Mouse (Mus musculus): ENCODE results near the gene Ap5z1. TPM values are rescaled to one million over a fixed set of nuclear protein-coding genes. Genes with fewer than 3 reads are reported as not detected.
A peak's percentile ranks its signal among the peaks of the same experiment; 100 is the strongest.

The Ap5z1 gene
- polyA plus RNA-seq, 1 experiment from 2014 or later, result 13.9 TPM

GRCm38 (mm10) chr5:142431811-142432434 is 31.8 kb upstream of the Ap5z1 start:
- DNase-seq (no peak), ATAC-seq (ENCODE audit: low FRiP score, low TSS enrichment) (no peak)
- H3K36me3 ChIP-seq (ENCODE audit: control insufficient read depth, insufficient read depth, low read length), result peaks cover 18% of the 10 kb centered on the region
- H3K4me3 ChIP-seq (replicated peaks; ENCODE audit: low read depth, low read length), result no peak overlapping the region
- WGBS, result 84% methylated on average over 9 of the region's 9 CpGs
- H3K27me3 ChIP-seq (ENCODE audit: control insufficient read depth, insufficient read depth, low read length), result no peaks in the 10 kb centered on the region
- no peak overlapping the region for H3K4me2 ChIP-seq (ENCODE audit: low read length)
- H3K4me1 ChIP-seq (ENCODE audit: control insufficient read depth, insufficient read depth, low read length), result no peaks in the 10 kb centered on the region
- no peak overlapping the region for H3K9ac ChIP-seq (replicated peaks; ENCODE audit: low read length)
- no peak overlapping the region for H3K27ac ChIP-seq (replicated peaks; ENCODE audit: low read depth, low read length)
- no peaks in the 10 kb centered on the region for H3K9me3 ChIP-seq (ENCODE audit: control insufficient read depth, low read length)

GRCm38 (mm10) chr5:142432695-142433094 is 31.0 kb upstream of the Ap5z1 start:
- Histone ChIP-seq H3K36me3 (ENCODE audit: control insufficient read depth, insufficient read depth, low read length) (peaks cover 21% of the 10 kb centered on the region), H3K27ac (replicated peaks; ENCODE audit: low read depth, low read length) (no peak overlapping the region), H3K9me3 (ENCODE audit: control insufficient read depth, low read length) (no peaks in the 10 kb centered on the region), H3K4me2 (ENCODE audit: low read length) (no peak overlapping the region), H3K4me1 (ENCODE audit: control insufficient read depth, insufficient read depth, low read length) (no peaks in the 10 kb centered on the region), H3K27me3 (ENCODE audit: control insufficient read depth, insufficient read depth, low read length) (no peaks in the 10 kb centered on the region), H3K4me3 (replicated peaks; ENCODE audit: low read depth, low read length) (no peak overlapping the region), H3K9ac (replicated peaks; ENCODE audit: low read length) (no peak overlapping the region)
- 89% methylated on average over 4 of the region's 4 CpGs for WGBS
- no peak for DNase-seq
- no peak for ATAC-seq (ENCODE audit: low FRiP score, low TSS enrichment)

GRCm38 (mm10) chr5:142434052-142434451 is 29.7 kb upstream of the Ap5z1 start:
- no peaks in the 10 kb centered on the region for H3K4me1 ChIP-seq (ENCODE audit: control insufficient read depth, insufficient read depth, low read length)
- no peak overlapping the region for H3K9ac ChIP-seq (replicated peaks; ENCODE audit: low read length)
- no peak overlapping the region for H3K27ac ChIP-seq (replicated peaks; ENCODE audit: low read depth, low read length)
- H3K36me3 ChIP-seq (ENCODE audit: control insufficient read depth, insufficient read depth, low read length), result peaks cover 21% of the 10 kb centered on the region
- ATAC-seq (ENCODE audit: low FRiP score, low TSS enrichment), result no peak
- WGBS, result 79% methylated on average over 5 of the region's 5 CpGs
- no peak overlapping the region for H3K4me2 ChIP-seq (ENCODE audit: low read length)
- H3K4me3 ChIP-seq (replicated peaks; ENCODE audit: low read depth, low read length), result no peak overlapping the region
- H3K9me3 ChIP-seq (ENCODE audit: control insufficient read depth, low read length), result no peaks in the 10 kb centered on the region
- no peak for DNase-seq
- H3K27me3 ChIP-seq (ENCODE audit: control insufficient read depth, insufficient read depth, low read length), result no peaks in the 10 kb centered on the region

- Histone ChIP-seq H3K27ac (replicated peaks; ENCODE audit: low read depth, low read length) (no peak overlapping the region), H3K4me1 (ENCODE audit: control insufficient read depth, insufficient read depth, low read length) (peaks cover 14% of the 10 kb centered on the region), H3K9ac (replicated peaks; ENCODE audit: low read length) (no peak overlapping the region), H3K9me3 (ENCODE audit: control insufficient read depth, low read length) (no peaks in the 10 kb centered on the region), H3K4me2 (ENCODE audit: low read length) (no peak overlapping the region), H3K36me3 (ENCODE audit: control insufficient read depth, insufficient read depth, low read length) (peaks cover 21% of the 10 kb centered on the region), H3K27me3 (ENCODE audit: control insufficient read depth, insufficient read depth, low read length) (no peaks in the 10 kb centered on the region), H3K4me3 (replicated peaks; ENCODE audit: low read depth, low read length) (no peak overlapping the region)
- DNase-seq (no peak), ATAC-seq (ENCODE audit: low FRiP score, low TSS enrichment) (no peak)
- 98% methylated on average over 15 of the region's 15 CpGs for WGBS
Measured at GRCm38 (mm10) chr5:142435736-142436135, 28.0 kb upstream of the Ap5z1 start.

GRCm38 (mm10) chr5:142438380-142438938 is 25.3 kb upstream of the Ap5z1 start:
- Histone ChIP-seq H3K4me3 (replicated peaks; ENCODE audit: low read depth, low read length) (no peak overlapping the region), H3K9ac (replicated peaks; ENCODE audit: low read length) (no peak overlapping the region), H3K4me1 (ENCODE audit: control insufficient read depth, insufficient read depth, low read length) (peaks cover 24% of the 10 kb centered on the region), H3K9me3 (ENCODE audit: control insufficient read depth, low read length) (no peaks in the 10 kb centered on the region), H3K36me3 (ENCODE audit: control insufficient read depth, insufficient read depth, low read length) (peaks cover 21% of the 10 kb centered on the region), H3K4me2 (ENCODE audit: low read length) (no peak overlapping the region), H3K27me3 (ENCODE audit: control insufficient read depth, insufficient read depth, low read length) (no peaks in the 10 kb centered on the region), H3K27ac (replicated peaks; ENCODE audit: low read depth, low read length) (no peak overlapping the region)
- 86% methylated on average over 16 of the region's 16 CpGs for WGBS
- DNase-seq (no peak), ATAC-seq (ENCODE audit: low FRiP score, low TSS enrichment) (no peak)

GRCm38 (mm10) chr5:142439911-142440432 is 23.8 kb upstream of the Ap5z1 start:
- Histone ChIP-seq H3K27me3 (ENCODE audit: control insufficient read depth, insufficient read depth, low read length) (no peaks in the 10 kb centered on the region), H3K4me2 (ENCODE audit: low read length) (peak overlapping the region; percentile 47), H3K4me3 (replicated peaks; ENCODE audit: low read depth, low read length) (0 out of 2 replicates have a peak overlapping the region, but pooled peaks have one; percentile 10), H3K9me3 (ENCODE audit: control insufficient read depth, low read length) (no peaks in the 10 kb centered on the region), H3K36me3 (ENCODE audit: control insufficient read depth, insufficient read depth, low read length) (peaks cover 20% of the 10 kb centered on the region), H3K27ac (replicated peaks; ENCODE audit: low read depth, low read length) (peak overlapping the region; percentile 76), H3K9ac (replicated peaks; ENCODE audit: low read length) (no peak overlapping the region; the same call in 1 of the 2 replicates), H3K4me1 (ENCODE audit: control insufficient read depth, insufficient read depth, low read length) (peaks cover 24% of the 10 kb centered on the region)
- ATAC-seq (ENCODE audit: low FRiP score, low TSS enrichment), result peak; percentile 64
- DNase-seq, result peak; percentile 53
- WGBS, result 3% methylated on average over 12 of the region's 12 CpGs

GRCm38 (mm10) chr5:142440451-142441147 is 23.1 kb upstream of the Ap5z1 start:
- ATAC-seq (ENCODE audit: low FRiP score, low TSS enrichment), result peak; percentile 84
- H3K9ac ChIP-seq (replicated peaks; ENCODE audit: low read length), result peak overlapping the region; percentile 36; the same call in 1 of the 2 replicates
- 2% methylated on average over 19 of the region's 19 CpGs for WGBS
- peak; percentile 80 for DNase-seq
- peak overlapping the region; percentile 76 for H3K27ac ChIP-seq (replicated peaks; ENCODE audit: low read depth, low read length)
- H3K27me3 ChIP-seq (ENCODE audit: control insufficient read depth, insufficient read depth, low read length), result no peaks in the 10 kb centered on the region
- peak overlapping the region; percentile 47 for H3K4me2 ChIP-seq (ENCODE audit: low read length)
- no peaks in the 10 kb centered on the region for H3K9me3 ChIP-seq (ENCODE audit: control insufficient read depth, low read length)
- peaks cover 14% of the 10 kb centered on the region for H3K36me3 ChIP-seq (ENCODE audit: control insufficient read depth, insufficient read depth, low read length)
- 0 out of 2 replicates have a peak overlapping the region, but pooled peaks have one; percentile 10 for H3K4me3 ChIP-seq (replicated peaks; ENCODE audit: low read depth, low read length)
- peaks cover 29% of the 10 kb centered on the region for H3K4me1 ChIP-seq (ENCODE audit: control insufficient read depth, insufficient read depth, low read length)

- peak overlapping the region; percentile 47 for H3K4me2 ChIP-seq (ENCODE audit: low read length)
- DNase-seq (no peak), ATAC-seq (ENCODE audit: low FRiP score, low TSS enrichment) (no peak)
- no peak overlapping the region for H3K4me3 ChIP-seq (replicated peaks; ENCODE audit: low read depth, low read length)
- H3K9ac ChIP-seq (replicated peaks; ENCODE audit: low read length), result no peak overlapping the region
- H3K27ac ChIP-seq (replicated peaks; ENCODE audit: low read depth, low read length), result peak overlapping the region; percentile 76
- no peaks in the 10 kb centered on the region for H3K27me3 ChIP-seq (ENCODE audit: control insufficient read depth, insufficient read depth, low read length)
- 59% methylated on average over 22 of the region's 22 CpGs for WGBS
- H3K36me3 ChIP-seq (ENCODE audit: control insufficient read depth, insufficient read depth, low read length), result 0 out of 2 replicates have a peak, but pooled peaks cover 5% of the 10 kb centered on the region
- H3K4me1 ChIP-seq (ENCODE audit: control insufficient read depth, insufficient read depth, low read length), result peaks cover 31% of the 10 kb centered on the region
- H3K9me3 ChIP-seq (ENCODE audit: control insufficient read depth, low read length), result no peaks in the 10 kb centered on the region
Measured at GRCm38 (mm10) chr5:142441332-142442044, 22.3 kb upstream of the Ap5z1 start.
